27 mouse cellular contexts compared by ENCODE assay signal in the genomic region with DNA sequence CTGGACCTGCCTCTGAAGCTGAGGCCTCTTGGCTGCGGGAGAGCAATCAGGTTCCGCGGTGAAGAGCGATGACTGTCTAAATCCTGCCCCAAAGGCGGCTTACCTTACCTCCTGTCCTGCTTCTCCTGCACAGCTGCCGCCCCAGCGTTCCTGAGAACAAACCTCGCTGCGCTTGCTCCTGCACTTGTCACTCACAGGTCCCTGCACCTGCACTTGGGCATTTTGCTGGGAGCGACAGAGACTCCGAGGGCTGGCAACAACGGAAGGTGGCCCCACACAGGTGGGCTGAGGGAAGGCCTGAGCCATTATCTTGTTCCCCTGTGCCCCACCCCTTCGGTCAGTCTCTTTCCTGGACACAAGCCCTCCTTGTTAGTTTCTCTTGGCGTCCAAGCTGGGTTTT. TPM values are rescaled to one million over a fixed set of nuclear protein-coding genes. Genes with fewer than 3 reads are reported as not detected.
A peak's percentile ranks its signal among the peaks of the same experiment; 100 is the strongest.
DNase-seq lines count a peak whose midpoint lies in the region; ATAC-seq and TF ChIP-seq lines count a peak whose summit lies in the region.
"Had no signal": no experiment of that assay in that cellular context is flagged by ENCODE, and none has a peak within 500 bp of the region (broad histone marks: within the 10 kb centered on the region; RNA-seq: fewer than 3 reads in every experiment).

No protein-coding gene starts in this region.

- H3K4me3 ChIP-seq in kidney, embryonic 15.5 days (replicated peaks), result no peak overlapping the region
- H3K4me3 ChIP-seq in kidney, embryonic 14.5 days (ENCODE audit: low read length), result no peak overlapping the region
- peak overlapping the region; percentile 43 for H3K4me3 ChIP-seq in E14TG2a.4 (replicated peaks; ENCODE audit: low read length)
- peak overlapping the region; percentile 16 for H3K4me3 ChIP-seq in intestine, embryonic 16.5 days (ENCODE audit: low read length)
- H3K4me3 ChIP-seq: erythroblast, embryonic 14.5 days; limb, embryonic 15.5 days; lung, embryonic 15.5 days; midbrain, embryonic 10.5 days had no signal

- H3K36me3 ChIP-seq in kidney, embryonic 15.5 days, result no peaks in the 10 kb centered on the region
- H3K36me3 ChIP-seq in kidney, embryonic 14.5 days (ENCODE audit: control insufficient read depth, insufficient read depth, low read length), result no peaks in the 10 kb centered on the region
- no peaks in the 10 kb centered on the region for H3K36me3 ChIP-seq in E14TG2a.4 (ENCODE audit: insufficient read depth, low read length)
- no peaks in the 10 kb centered on the region for H3K36me3 ChIP-seq in intestine, embryonic 16.5 days (ENCODE audit: control insufficient read depth, insufficient read depth, low read length)
- H3K36me3 ChIP-seq: G1E; limb, embryonic 15.5 days; lung, embryonic 15.5 days; midbrain, embryonic 10.5 days had no signal

- peaks cover 3% of the 10 kb centered on the region; the same call in 1 of the 2 replicates for H3K4me1 ChIP-seq in kidney, embryonic 15.5 days
- no peaks in the 10 kb centered on the region for H3K4me1 ChIP-seq in kidney, embryonic 14.5 days (ENCODE audit: control insufficient read depth, insufficient read depth, low read length)
- peaks cover 32% of the 10 kb centered on the region for H3K4me1 ChIP-seq in E14TG2a.4 (replicated peaks; ENCODE audit: low read depth, low read length)
- H3K4me1 ChIP-seq in intestine, embryonic 16.5 days (ENCODE audit: control insufficient read depth, insufficient read depth, low read length), result peaks cover 7% of the 10 kb centered on the region; the same call in 1 of the 2 replicates
- H3K4me1 ChIP-seq: limb, embryonic 15.5 days; lung, embryonic 15.5 days had no signal

- TF ChIP-seq CTCF in E14TG2a.4 (conservative IDR thresholded peaks at IDR 0.05; ENCODE audit: low read length), result no peak

- H3K9ac ChIP-seq in kidney, embryonic 15.5 days, result no peak overlapping the region
- no peak overlapping the region for H3K9ac ChIP-seq in kidney, embryonic 14.5 days (ENCODE audit: low read depth, low read length)
- H3K9ac ChIP-seq in intestine, embryonic 16.5 days (ENCODE audit: low read depth, low read length), result peak overlapping the region; percentile 46
- H3K9ac ChIP-seq: hindbrain, embryonic 14.5 days; limb, embryonic 15.5 days; lung, embryonic 15.5 days had no signal

- WGBS in kidney, embryonic 15.5 days, result 20% methylated on average over 14 of the region's 14 CpGs
- 21% methylated on average over 14 of the region's 14 CpGs for WGBS in kidney, embryonic 14.5 days
- WGBS in intestine, embryonic 16.5 days, result 20% methylated on average over 14 of the region's 14 CpGs

- H3K9me3 ChIP-seq in kidney, embryonic 15.5 days (replicated peaks), result no peaks in the 10 kb centered on the region
- no peaks in the 10 kb centered on the region for H3K9me3 ChIP-seq in kidney, embryonic 14.5 days (ENCODE audit: control insufficient read depth, low read length)
- H3K9me3 ChIP-seq in E14TG2a.4 (ENCODE audit: low read length), result no peaks in the 10 kb centered on the region
- no peaks in the 10 kb centered on the region for H3K9me3 ChIP-seq in intestine, embryonic 16.5 days (ENCODE audit: control insufficient read depth, low read length)
- H3K9me3 ChIP-seq: G1E; limb, embryonic 15.5 days; lung, embryonic 15.5 days; midbrain, embryonic 10.5 days had no signal

- DNase-seq in ES-CJ7 (ENCODE audit: low read depth, low spot score), result peak; percentile 48
- DNase-seq in urinary bladder, adult 2 months (ENCODE audit: low spot score), result no peak
- no peak for DNase-seq in thymus, postnatal 25 days
- DNase-seq: adrenal gland, postnatal 36 days; cerebellum, adult 11-12 months; cerebellum, postnatal 36 days; gastrocnemius, postnatal 14 days; heart, adult 18-20 months; heart, postnatal 14 days; kidney, adult 11 months; kidney, postnatal 10 days; retina, postnatal 1 day had no signal

- H3K27me3 ChIP-seq in kidney, embryonic 15.5 days, result no peaks in the 10 kb centered on the region
- H3K27me3 ChIP-seq in kidney, embryonic 14.5 days (ENCODE audit: control insufficient read depth, insufficient read depth, low read length), result no peaks in the 10 kb centered on the region
- no peaks in the 10 kb centered on the region for H3K27me3 ChIP-seq in E14TG2a.4 (ENCODE audit: insufficient read depth, low read length)
- H3K27me3 ChIP-seq in intestine, embryonic 16.5 days (replicated peaks; ENCODE audit: control insufficient read depth, insufficient read depth, low read length), result no peaks in the 10 kb centered on the region
- H3K27me3 ChIP-seq: limb, embryonic 15.5 days; lung, embryonic 15.5 days had no signal

- H3K27ac ChIP-seq in kidney, embryonic 15.5 days, result no peak overlapping the region
- no peak overlapping the region for H3K27ac ChIP-seq in kidney, embryonic 14.5 days (ENCODE audit: low read depth, low read length)
- H3K27ac ChIP-seq in intestine, embryonic 16.5 days (ENCODE audit: low read length), result peak overlapping the region; percentile 78
- H3K27ac ChIP-seq: hindbrain, embryonic 14.5 days; limb, embryonic 15.5 days; lung, embryonic 15.5 days; macrophage; midbrain, embryonic 10.5 days had no signal

- peak overlapping the region; percentile 21; the same call in 1 of the 2 replicates for H3K4me2 ChIP-seq in kidney, embryonic 15.5 days
- no peak overlapping the region for H3K4me2 ChIP-seq in kidney, embryonic 14.5 days (replicated peaks; ENCODE audit: low read depth, low read length)
- H3K4me2 ChIP-seq in intestine, embryonic 16.5 days (ENCODE audit: low read depth, low read length), result peak overlapping the region; percentile 33
- H3K4me2 ChIP-seq: hindbrain, embryonic 14.5 days; limb, embryonic 15.5 days; lung, embryonic 15.5 days had no signal

- ATAC-seq in kidney, embryonic 15.5 days (replicated peaks; ENCODE audit: low FRiP score), result no peak
- no peak for ATAC-seq in kidney, embryonic 14.5 days (ENCODE audit: low FRiP score, low TSS enrichment)
- ATAC-seq in intestine, embryonic 16.5 days, result peak; percentile 73
- ATAC-seq: forebrain, embryonic 14.5 days had no signal

RNA-seq across cellular contexts. Expression of gene Rnf222, which starts 6.2 kb away (rescaled TPM):
- polyA plus RNA-seq in kidney, embryonic 15.5 days (2015; fragmentation: Nextera tagmentation; extraction: Ambion mirVana), result 0.18 and 0.27 TPM in 2 replicates
- 0.05 and 0.06 TPM in 2 replicates for polyA plus RNA-seq in kidney, embryonic 14.5 days (2014; fragmentation: Nextera tagmentation; extraction: Ambion mirVana)
- 0.34 and 0.54 TPM in 2 replicates for polyA plus RNA-seq in intestine, embryonic 16.5 days (2015; fragmentation: Nextera tagmentation; extraction: Ambion mirVana)
- 0.01 TPM in 1 of 2 replicates, not detected in the other for polyA plus RNA-seq in urinary bladder, adult 2 months (2012; rRNA removed)
- polyA plus RNA-seq: C2C12; erythroblast, embryonic 14.5 days; forebrain, embryonic 14.5 days; G1E; hindbrain, embryonic 14.5 days; macrophage had no signal

RNA-seq across cellular contexts. Expression of gene Ndel1, which starts 10.4 kb away (rescaled TPM):
- 87.3 and 87.5 TPM in 2 replicates for polyA plus RNA-seq in kidney, embryonic 15.5 days (2015; fragmentation: Nextera tagmentation; extraction: Ambion mirVana)
- 46.7 and 70.6 TPM in 2 replicates for polyA plus RNA-seq in kidney, embryonic 14.5 days (2014; fragmentation: Nextera tagmentation; extraction: Ambion mirVana)
- 70.4 and 73.6 TPM in 2 replicates for polyA plus RNA-seq in intestine, embryonic 16.5 days (2015; fragmentation: Nextera tagmentation; extraction: Ambion mirVana)
- polyA plus RNA-seq in urinary bladder, adult 2 months (2012; rRNA removed), result 68.6 and 78.7 TPM in 2 replicates

RNA-seq across cellular contexts. Expression of gene Rpl26, which starts 19.3 kb away (rescaled TPM):
- 1,042 and 1,119 TPM in 2 replicates for polyA plus RNA-seq in kidney, embryonic 15.5 days (2015; fragmentation: Nextera tagmentation; extraction: Ambion mirVana)
- 1,184 and 1,677 TPM in 2 replicates for polyA plus RNA-seq in kidney, embryonic 14.5 days (2014; fragmentation: Nextera tagmentation; extraction: Ambion mirVana)
- 784 and 889 TPM in 2 replicates for polyA plus RNA-seq in intestine, embryonic 16.5 days (2015; fragmentation: Nextera tagmentation; extraction: Ambion mirVana)
- polyA plus RNA-seq in urinary bladder, adult 2 months (2012; rRNA removed), result 3,701 and 3,960 TPM in 2 replicates

RNA-seq across cellular contexts. Expression of gene Odf4, which starts 44.8 kb away (rescaled TPM):
- polyA plus RNA-seq in kidney, embryonic 15.5 days (2015; fragmentation: Nextera tagmentation; extraction: Ambion mirVana), result not detected in 2 replicates
- polyA plus RNA-seq in kidney, embryonic 14.5 days (2014; fragmentation: Nextera tagmentation; extraction: Ambion mirVana), result not detected in 2 replicates
- polyA plus RNA-seq in intestine, embryonic 16.5 days (2015; fragmentation: Nextera tagmentation; extraction: Ambion mirVana), result not detected in 2 replicates
- polyA plus RNA-seq in urinary bladder, adult 2 months (2012; rRNA removed), result not detected in 2 replicates
- polyA plus RNA-seq: C2C12; embryonic facial prominence, embryonic 11.5 days; erythroblast, embryonic 14.5 days; forebrain, embryonic 14.5 days; G1E; limb, embryonic 15.5 days; lung, embryonic 15.5 days; macrophage; midbrain, embryonic 10.5 days; neural tube, embryonic 11.5 days had no signal

Comparison
In these comparisons a context has a peak if more than half of its experiments do, and no peak if none do; other contexts are left out.
1. H3K4me3 ChIP-seq: peak in E14TG2a.4 (single experiment) and intestine, embryonic 16.5 days (single experiment); none in kidney, embryonic 15.5 days (single experiment) and kidney, embryonic 14.5 days (single experiment).